Mouse (Mus musculus) macrophage (primary cell): Measurements from ENCODE around the gene Myo9a. TPM values are rescaled to one million over a fixed set of nuclear protein-coding genes. Genes with fewer than 3 reads are reported as not detected.
"Not testable (repeated sequence)": the region's sequence is repeated elsewhere in the genome, so short reads cannot be mapped to it uniquely, and the experiment has no call there.

Experiments
- H3K27ac ChIP-seq: fragments of 350-480 bp; formaldehyde crosslinking; 2 replicates; pipeline ENCODE4 v1.9.0; 2021
- H3K36me3 ChIP-seq: fragments of 350-480 bp; formaldehyde crosslinking; 2 replicates; pipeline ENCODE4 v1.9.0; 2021; ENCODE audit errors: inconsistent target
- H3K4me3 ChIP-seq: fragments of 350-480 bp; formaldehyde crosslinking; 2 replicates; pipeline ENCODE4 v1.9.0; 2021; ENCODE audit errors: inconsistent target
- H3K79me2 ChIP-seq: fragments of 350-480 bp; formaldehyde crosslinking; 2 replicates; pipeline ENCODE4 v1.9.0; 2021; ENCODE audit errors: inconsistent target
- WGBS: methylation state at CpG from one replicate; pipeline ENCODE4 v1.1.7; 2026; ENCODE audit warnings: inconsistent platforms; ENCODE audit not compliant: missing documents; 5-methylcytosine and 5-hydroxymethylcytosine counted together
- polyA plus RNA-seq: library from polyadenylated mRNA; stranded (reverse); fragments of 250-400 nt; gene quantifications from 3 replicates; pipeline ENCODE4 v1.2.4, GENCODE M21; 2018; ENCODE audit warnings: inconsistent platforms

Myo9a gene
- polyA plus RNA-seq, 1 experiment from 2014 or later, result 24.4 TPM

- no peaks in the 10 kb centered on the region for H3K36me3 ChIP-seq
- no peaks in the 10 kb centered on the region for H3K79me2 ChIP-seq
- H3K27ac ChIP-seq, result no peak overlapping the region
- 97% methylated on average over 6 of the region's 6 CpGs for WGBS
- H3K4me3 ChIP-seq, result no peak overlapping the region
Observed at GRCm38 (mm10) chr9:59733075-59733474, 17.6 kb upstream of the Myo9a start.

GRCm38 (mm10) chr9:59735394-59735793, 15.3 kb upstream of the Myo9a start:
- Histone ChIP-seq H3K27ac (peak overlapping the region; percentile 21), H3K79me2 (no peaks in the 10 kb centered on the region), H3K36me3 (no peaks in the 10 kb centered on the region), H3K4me3 (no peak overlapping the region)
- WGBS, result 94% methylated on average over 4 of the region's 4 CpGs

GRCm38 (mm10) chr9:59740593-59740992, 10.1 kb upstream of the Myo9a start:
- no peak overlapping the region for H3K27ac ChIP-seq
- H3K36me3 ChIP-seq, result no peaks in the 10 kb centered on the region
- H3K4me3 ChIP-seq, result no peak overlapping the region
- H3K79me2 ChIP-seq, result no peaks in the 10 kb centered on the region
- WGBS, result 84% methylated on average over 2 of the region's 2 CpGs

GRCm38 (mm10) chr9:59743903-59744302, 6.8 kb upstream of the Myo9a start:
- H3K4me3 ChIP-seq, result no peak overlapping the region
- H3K79me2 ChIP-seq, result no peaks in the 10 kb centered on the region
- no peak overlapping the region for H3K27ac ChIP-seq
- H3K36me3 ChIP-seq, result no peaks in the 10 kb centered on the region
- WGBS, result 95% methylated on average over 3 of the region's 3 CpGs

- Histone ChIP-seq H3K27ac (no peak overlapping the region), H3K36me3 (no peaks in the 10 kb centered on the region), H3K4me3 (no peak overlapping the region), H3K79me2 (peaks cover 18% of the 10 kb centered on the region)
- WGBS, result 92% methylated on average over 2 of the region's 2 CpGs
Observed at GRCm38 (mm10) chr9:59748387-59748786, 2.3 kb upstream of the Myo9a start.

- 58% methylated on average over 9 of the region's 11 CpGs for WGBS
- H3K27ac ChIP-seq, result no peak overlapping the region
- H3K4me3 ChIP-seq, result no peak overlapping the region
- H3K36me3 ChIP-seq, result no peaks in the 10 kb centered on the region
- peaks cover 24% of the 10 kb centered on the region for H3K79me2 ChIP-seq
Observed at GRCm38 (mm10) chr9:59748969-59749368, 1.7 kb upstream of the Myo9a start.

GRCm38 (mm10) chr9:59749581-59750265, 973 bp upstream of the Myo9a start:
- Histone ChIP-seq H3K4me3 (peak overlapping the region; percentile 74), H3K27ac (peak overlapping the region; percentile 83), H3K79me2 (peaks cover 31% of the 10 kb centered on the region), H3K36me3 (no peaks in the 10 kb centered on the region)
- 43% methylated on average over 12 of the region's 12 CpGs for WGBS

GRCm38 (mm10) chr9:59751066-59751581, 428 bp downstream of the Myo9a start:
- Histone ChIP-seq H3K4me3 (peak overlapping the region; percentile 88), H3K79me2 (peaks cover 37% of the 10 kb centered on the region), H3K27ac (peak overlapping the region; percentile 60), H3K36me3 (no peaks in the 10 kb centered on the region)
- 2% methylated on average over 32 of the region's 49 CpGs for WGBS

- H3K27ac ChIP-seq, result peak overlapping the region; percentile 60
- no peaks in the 10 kb centered on the region for H3K36me3 ChIP-seq
- peak overlapping the region; percentile 88 for H3K4me3 ChIP-seq
- H3K79me2 ChIP-seq, result peaks cover 45% of the 10 kb centered on the region
- WGBS, result 0% methylated on average over 2 of the region's 2 CpGs
Observed at GRCm38 (mm10) chr9:59751966-59752365, 1.3 kb downstream of the Myo9a start.

- peaks cover 75% of the 10 kb centered on the region for H3K79me2 ChIP-seq
- 0% methylated on average over 2 of the region's 2 CpGs for WGBS
Observed at GRCm38 (mm10) chr9:59755199-59755598, 4.5 kb downstream of the Myo9a start.

GRCm38 (mm10) chr9:59757016-59757415, 6.3 kb downstream of the Myo9a start:
- H3K27ac ChIP-seq, H3K36me3 ChIP-seq, H3K4me3 ChIP-seq: not testable (repeated sequence)
- H3K79me2 ChIP-seq, result peaks cover 85% of the 10 kb centered on the region
- 100% methylated on average over 1 of the region's 3 CpGs for WGBS

More at GRCm38 (mm10) chr9:59755199-59755598, 4.5 kb downstream of the Myo9a start:
- no peak overlapping the region for H3K4me3 ChIP-seq
- H3K36me3 ChIP-seq, result no peaks in the 10 kb centered on the region
- H3K27ac ChIP-seq, result peak overlapping the region; percentile 42

GRCm38 (mm10) chr9:59760515-59760914, 9.8 kb downstream of the Myo9a start:
- H3K27ac ChIP-seq, result no peak overlapping the region
- no peaks in the 10 kb centered on the region for H3K36me3 ChIP-seq
- peaks cover 91% of the 10 kb centered on the region for H3K79me2 ChIP-seq
- no peak overlapping the region for H3K4me3 ChIP-seq
- WGBS, result 27% methylated on average over 3 of the region's 3 CpGs

- not testable (repeated sequence) for H3K36me3 ChIP-seq, H3K27ac ChIP-seq, H3K4me3 ChIP-seq
- peaks cover 78% of the 10 kb centered on the region for H3K79me2 ChIP-seq
- WGBS, result 93% methylated on average over 9 of the region's 13 CpGs
Observed at GRCm38 (mm10) chr9:59766966-59767461, 16.3 kb downstream of the Myo9a start.

- H3K36me3 ChIP-seq, result peaks cover 23% of the 10 kb centered on the region
- not testable (repeated sequence) for H3K4me3 ChIP-seq, H3K27ac ChIP-seq, H3K79me2 ChIP-seq
- 100% methylated on average over 2 of the region's 3 CpGs for WGBS
Observed at GRCm38 (mm10) chr9:59806046-59806774, 55.5 kb downstream of the Myo9a start.

- Histone ChIP-seq H3K36me3 (no peaks in the 10 kb centered on the region; the same call in 1 of the 2 replicates), H3K4me3 (no peak overlapping the region), H3K27ac (no peak overlapping the region), H3K79me2 (no peaks in the 10 kb centered on the region)
Observed at GRCm38 (mm10) chr9:59884551-59884950, 133.9 kb downstream of the Myo9a start.
